Mouse (Mus musculus) olfactory bulb, adult 2 months (tissue): ENCODE data around the gene Rab44. TPM values are rescaled to one million over a fixed set of nuclear protein-coding genes. Genes with fewer than 3 reads are reported as not detected.

Source experiments
- H3K27ac ChIP-seq: fragments of 200-500 bp; 2 replicates; pipeline ENCODE4 v1.5.1; 2012; ENCODE audit warnings: low read depth, low read length; ENCODE audit not compliant: insufficient read depth
- H3K4me1 ChIP-seq: fragments of 200-500 bp; 2 replicates; pipeline ENCODE4 v1.6.1; 2012; ENCODE audit warnings: low read length; ENCODE audit not compliant: control insufficient read depth, insufficient read depth
- H3K4me3 ChIP-seq: fragments of 200-500 bp; 2 replicates; pipeline ENCODE4 v1.5.1; 2012; ENCODE audit warnings: mild to moderate bottlenecking, low read depth, low read length, moderate library complexity; ENCODE audit not compliant: insufficient read depth
- CTCF ChIP-seq: fragments of 200-500 bp; IDR thresholded peaks from 2 replicates; pipeline ENCODE4 v1.5.1; 2012; ENCODE audit warnings: low read depth, mild to moderate bottlenecking, low read length, moderate library complexity; ENCODE audit not compliant: insufficient read depth
- POLR2A ChIP-seq: fragments of 200-500 bp; IDR thresholded peaks from 2 replicates; pipeline ENCODE4 v1.6.1; 2012; ENCODE audit warnings: mild to moderate bottlenecking, low read depth, low read length, moderate library complexity; ENCODE audit not compliant: insufficient read depth
- WGBS: fragments of 180-500 bp; shearing (Covaris S2); methylation state at CpG from one replicate; pipeline ENCODE4 v1.1.7; 2018; 5-methylcytosine and 5-hydroxymethylcytosine counted together
- polyA plus RNA-seq: library from polyadenylated mRNA; stranded (reverse); fragments of >200 nt; gene quantifications from 2 replicates; pipeline ENCODE4 v1.2.4, GENCODE M21; 2012; ENCODE audit warnings: low replicate concordance; ENCODE audit not compliant: missing spikeins, insufficient read depth, insufficient read length

Rab44 gene
- polyA plus RNA-seq, 1 experiment = not detected

- WGBS = 75% methylated on average over 14 of the region's 14 CpGs
- Histone ChIP-seq H3K4me3 (no peak overlapping the region), H3K4me1 (peaks cover 4% of the 10 kb centered on the region), H3K27ac (no peak overlapping the region)
- TF ChIP-seq CTCF (no peak), POLR2A (no peak)
These were observed 56.6 kb downstream of the Rab44 start for GRCm38 (mm10) chr17:29170431-29171000.

DNA sequence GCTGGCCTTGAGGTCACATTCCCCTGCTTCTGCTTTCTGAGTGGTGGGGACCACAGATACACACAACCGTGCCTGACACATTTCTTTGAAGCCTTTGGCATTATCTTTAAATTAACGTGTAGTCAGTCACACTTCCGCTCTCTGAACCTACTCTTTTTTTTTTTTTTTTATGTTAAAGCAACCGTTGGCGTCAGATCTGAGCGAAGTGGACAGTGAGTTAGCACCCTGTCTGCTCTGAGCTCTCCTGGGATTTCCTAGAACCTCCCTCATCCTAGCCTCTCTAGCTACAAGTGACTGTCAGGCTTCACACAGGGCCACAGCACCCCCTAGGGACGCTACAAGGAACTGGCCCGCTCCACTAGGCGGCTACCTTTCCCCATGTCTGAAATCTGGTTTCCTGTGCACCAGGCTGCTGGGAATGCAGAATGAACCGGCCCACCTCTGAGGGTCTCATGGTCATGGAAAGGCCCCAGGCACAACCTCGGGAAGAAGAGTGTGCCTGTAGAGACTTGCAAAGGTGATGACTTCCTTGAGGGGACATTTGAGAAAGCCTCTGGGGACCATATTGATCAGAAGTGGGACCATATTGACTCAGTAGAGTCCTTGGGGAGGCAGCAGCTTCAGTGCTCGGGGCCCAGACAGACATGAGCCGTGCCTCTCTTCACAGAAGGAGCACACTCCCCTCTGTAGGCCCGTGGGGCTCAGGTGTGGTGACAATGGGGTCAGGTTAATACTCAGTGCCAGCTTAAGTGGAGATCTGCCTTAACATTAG is 57.2 kb downstream of the Rab44 start:
- Histone ChIP-seq H3K4me3 (no peak overlapping the region), H3K4me1 (peaks cover 11% of the 10 kb centered on the region), H3K27ac (no peak overlapping the region)
- 32% methylated on average over 14 of the region's 14 CpGs for WGBS
- TF ChIP-seq CTCF (peak; percentile 88), POLR2A (no peak)

GRCm38 (mm10) chr17:29172062-29172461 is 58.1 kb downstream of the Rab44 start:
- Histone ChIP-seq H3K4me1 (peaks cover 18% of the 10 kb centered on the region), H3K4me3 (no peak overlapping the region), H3K27ac (no peak overlapping the region)
- 50% methylated on average over 10 of the region's 10 CpGs for WGBS
- TF ChIP-seq CTCF (no peak), POLR2A (no peak)

DNA sequence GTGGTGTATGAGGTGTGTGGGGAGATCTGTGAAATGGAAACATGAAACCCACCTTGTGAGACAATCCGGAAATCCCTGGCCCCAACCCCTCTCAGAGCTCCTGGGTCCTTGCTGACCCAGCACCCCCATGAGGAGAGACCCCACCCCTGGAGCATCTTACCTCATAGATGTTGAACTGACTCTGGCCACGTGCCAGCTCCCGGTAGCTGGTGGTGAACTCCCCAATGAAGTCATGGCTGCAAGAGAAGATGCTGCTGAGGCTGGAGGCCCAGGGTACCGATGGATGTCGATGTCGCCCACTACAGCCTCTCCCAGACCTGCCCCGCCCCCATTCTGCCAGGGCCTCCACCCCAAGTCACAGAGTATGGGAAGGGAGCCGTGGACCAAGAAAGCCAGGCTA is 59.2 kb downstream of the Rab44 start:
- 79% methylated on average over 8 of the region's 8 CpGs for WGBS
- no peak for TF ChIP-seq POLR2A
- no peak for TF ChIP-seq CTCF
- no peak overlapping the region for H3K27ac ChIP-seq
- peaks cover 22% of the 10 kb centered on the region for H3K4me1 ChIP-seq
- no peak overlapping the region for H3K4me3 ChIP-seq

DNA sequence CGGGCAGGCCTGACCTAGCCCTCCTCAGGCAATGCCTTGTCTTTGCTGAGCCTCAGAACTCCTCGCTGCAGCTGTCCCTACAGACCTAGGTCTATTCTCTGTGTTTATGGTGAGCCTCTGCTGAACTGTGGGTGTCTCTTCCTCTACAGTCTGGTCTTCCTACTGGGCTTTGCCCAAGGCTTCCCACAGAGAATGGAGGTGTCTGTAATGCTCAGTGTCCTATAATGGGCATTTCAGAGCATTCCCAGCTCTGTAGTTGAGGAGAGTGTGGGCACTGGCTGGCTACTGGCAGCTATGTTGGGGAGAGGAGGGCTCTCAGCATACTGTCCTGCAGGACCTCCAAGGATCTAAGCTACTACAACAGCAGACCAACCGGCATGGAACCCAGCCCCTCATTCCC is 61.7 kb downstream of the Rab44 start:
- Histone ChIP-seq H3K27ac (peak overlapping the region; percentile 61), H3K4me3 (no peak overlapping the region), H3K4me1 (peaks cover 32% of the 10 kb centered on the region)
- 57% methylated on average over 3 of the region's 3 CpGs for WGBS
- TF ChIP-seq POLR2A (no peak), CTCF (no peak)

DNA sequence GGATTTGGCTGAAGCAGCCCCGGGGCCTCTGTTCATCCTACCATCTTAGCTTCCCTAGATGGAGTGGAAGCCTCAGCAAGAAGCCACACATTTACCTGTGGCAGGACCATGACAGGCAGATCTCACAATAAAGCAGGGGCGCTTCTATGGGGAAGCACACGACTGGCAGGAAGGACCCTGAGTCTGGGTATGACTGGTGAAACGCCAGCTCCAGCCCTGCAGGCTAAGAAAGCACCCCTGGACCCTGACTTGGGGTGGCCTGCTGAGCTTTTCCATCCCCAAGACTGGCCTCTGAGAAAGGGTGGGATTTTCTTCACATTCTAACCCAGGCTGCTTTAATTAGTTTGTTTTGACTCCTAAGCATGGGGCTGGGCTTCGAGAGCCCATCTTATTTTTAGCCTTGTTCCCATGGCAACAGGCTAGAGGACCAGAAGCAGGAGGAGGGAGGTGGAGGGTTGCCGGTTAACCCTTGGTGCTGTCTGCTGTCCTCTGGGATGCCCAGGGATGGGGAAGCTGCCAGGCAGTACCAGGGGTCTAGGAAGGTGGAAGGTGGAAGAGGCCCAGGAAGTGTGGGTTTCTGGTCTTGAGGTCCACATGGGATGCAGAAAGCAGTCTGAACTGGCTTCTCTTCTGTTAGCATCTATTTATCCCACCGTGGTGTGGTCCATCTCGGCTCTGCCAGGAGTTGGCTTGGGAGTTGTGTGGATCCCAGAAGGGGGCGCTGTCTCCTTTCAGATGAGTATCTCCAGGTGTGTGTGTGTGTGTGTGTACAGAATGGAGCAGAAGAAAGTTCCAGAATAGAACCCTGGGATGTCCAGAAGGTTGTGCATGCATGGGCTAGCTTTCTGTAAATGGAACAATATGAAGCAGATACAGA is 62.7 kb downstream of the Rab44 start:
- TF ChIP-seq POLR2A (no peak), CTCF (peak; percentile 63)
- H3K4me3 ChIP-seq = peak overlapping the region; percentile 2; the same call in 1 of the 2 replicates
- peaks cover 32% of the 10 kb centered on the region for H3K4me1 ChIP-seq
- 18% methylated on average over 9 of the region's 9 CpGs for WGBS
- peak overlapping the region; percentile 85 for H3K27ac ChIP-seq

GRCm38 (mm10) chr17:29178503-29179059 is 64.6 kb downstream of the Rab44 start:
- WGBS = 78% methylated on average over 9 of the region's 9 CpGs
- no peak for TF ChIP-seq POLR2A
- no peak for TF ChIP-seq CTCF
- no peak overlapping the region for H3K27ac ChIP-seq
- no peak overlapping the region for H3K4me3 ChIP-seq
- peaks cover 50% of the 10 kb centered on the region for H3K4me1 ChIP-seq

DNA sequence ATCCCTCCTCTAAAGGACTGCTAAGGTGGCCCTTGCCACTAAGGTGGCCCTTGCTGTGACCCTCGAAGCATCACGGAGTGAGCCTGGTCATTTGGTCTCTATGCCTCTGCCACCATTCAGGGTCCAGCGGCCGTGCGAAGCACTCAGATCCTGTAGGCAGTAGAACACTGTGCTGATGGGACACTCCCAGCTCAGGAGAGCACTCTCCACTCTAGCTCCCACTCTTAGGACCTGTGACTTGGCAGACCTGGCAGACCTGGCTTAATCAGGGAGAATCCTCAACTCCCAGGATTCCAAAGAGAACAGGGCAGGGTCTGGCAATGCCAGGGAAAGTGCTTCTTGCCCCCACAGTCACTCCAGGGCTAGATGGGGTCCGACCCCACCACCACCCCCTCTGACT is 66.0 kb downstream of the Rab44 start:
- TF ChIP-seq CTCF = no peak
- TF ChIP-seq POLR2A = no peak
- peaks cover 50% of the 10 kb centered on the region for H3K4me1 ChIP-seq
- H3K27ac ChIP-seq = no peak overlapping the region
- 88% methylated on average over 6 of the region's 6 CpGs for WGBS
- H3K4me3 ChIP-seq = no peak overlapping the region
